ENCODE assay signal across 29 mouse cellular contexts in the genomic region with DNA sequence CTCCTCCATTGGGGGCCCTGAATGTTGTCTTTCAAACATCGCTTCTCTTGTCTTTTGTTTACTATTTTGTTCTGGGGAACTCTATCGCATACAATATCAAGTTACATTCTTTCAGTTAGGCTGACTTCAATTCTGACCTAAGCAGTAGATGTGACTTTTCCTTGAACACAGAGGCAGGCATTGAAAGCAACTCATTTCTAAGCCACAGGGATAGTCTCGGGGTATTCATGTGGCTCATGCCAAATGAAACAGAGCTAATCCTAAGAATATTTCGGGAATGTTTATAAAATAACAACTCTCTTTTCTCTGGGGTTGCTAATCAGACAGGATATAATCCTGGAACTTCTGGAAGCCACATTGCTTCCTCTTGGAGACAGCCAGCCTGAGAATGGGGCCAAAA.
"Had no signal": no experiment of that assay in that cellular context is flagged by ENCODE, and none has a peak within 500 bp of the region (broad histone marks: within the 10 kb centered on the region; RNA-seq: fewer than 3 reads in every experiment).

No protein-coding gene starts in this region.

- H3K36me3 ChIP-seq: heart, embryonic 13.5 days; hindbrain, embryonic 10.5 days; hindbrain, embryonic 12.5 days; intestine, embryonic 15.5 days; kidney, embryonic 15.5 days; limb, embryonic 10.5 days; limb, embryonic 12.5 days; liver, embryonic 13.5 days; liver, embryonic 15.5 days had no signal

- H3K4me3 ChIP-seq: gastrocnemius, adult 2 months; heart, embryonic 13.5 days; hindbrain, embryonic 10.5 days; hindbrain, embryonic 12.5 days; intestine, embryonic 15.5 days; kidney, embryonic 15.5 days; layer of hippocampus, adult 2 months; left cerebral cortex, adult 2 months; limb, embryonic 10.5 days; limb, embryonic 12.5 days; liver, embryonic 13.5 days; liver, embryonic 15.5 days had no signal

- H3K4me2 ChIP-seq: heart, embryonic 11.5 days; heart, embryonic 13.5 days; hindbrain, embryonic 12.5 days; hindbrain, embryonic 14.5 days; intestine, embryonic 15.5 days; kidney, embryonic 15.5 days; limb, embryonic 12.5 days; liver, embryonic 11.5 days; liver, embryonic 13.5 days; liver, embryonic 15.5 days had no signal

- DNase-seq: gastrocnemius, adult 2 months; gastrocnemius, postnatal 10 days; gastrocnemius, postnatal 25 days; heart, postnatal 14 days; heart, postnatal 4 days; kidney, adult 18-20 months; kidney, adult 8-10 months; kidney, postnatal 10 days; kidney, postnatal 25 days; kidney, postnatal 4 days; liver; liver, embryonic 13.5 days; liver, postnatal 0 days had no signal

- H3K27me3 ChIP-seq: heart, embryonic 13.5 days; hindbrain, embryonic 12.5 days; intestine, embryonic 15.5 days; kidney, embryonic 15.5 days; limb, embryonic 12.5 days; liver, embryonic 13.5 days; liver, embryonic 15.5 days had no signal

- H3K4me1 ChIP-seq: heart, embryonic 13.5 days; hindbrain, embryonic 10.5 days; hindbrain, embryonic 12.5 days; intestine, embryonic 15.5 days; kidney, embryonic 15.5 days; limb, embryonic 10.5 days; limb, embryonic 12.5 days; liver, embryonic 13.5 days; liver, embryonic 15.5 days had no signal

- H3K27ac ChIP-seq: gastrocnemius, adult 2 months; heart, embryonic 13.5 days; hindbrain, embryonic 10.5 days; hindbrain, embryonic 12.5 days; hindbrain, embryonic 14.5 days; intestine, embryonic 15.5 days; kidney, embryonic 15.5 days; layer of hippocampus, adult 2 months; left cerebral cortex, adult 2 months; limb, embryonic 10.5 days; limb, embryonic 12.5 days; liver, embryonic 13.5 days; liver, embryonic 15.5 days had no signal

- H3K9me3 ChIP-seq: heart, embryonic 13.5 days; hindbrain, embryonic 10.5 days; hindbrain, embryonic 12.5 days; intestine, embryonic 15.5 days; kidney, embryonic 15.5 days; limb, embryonic 10.5 days; limb, embryonic 12.5 days; liver, embryonic 13.5 days; liver, embryonic 15.5 days had no signal

- ATAC-seq: hindbrain, embryonic 16.5 days; inflammation-experienced regulatory T-cells, adult 6 months; intestine, embryonic 15.5 days; intestine, postnatal 0 days; liver, postnatal 0 days had no signal

- H3K9ac ChIP-seq: heart, embryonic 13.5 days; hindbrain, embryonic 12.5 days; hindbrain, embryonic 14.5 days; intestine, embryonic 15.5 days; kidney, embryonic 15.5 days; limb, embryonic 12.5 days; liver, embryonic 13.5 days; liver, embryonic 15.5 days; liver, postnatal 0 days had no signal
